Mouse (Mus musculus): ENCODE results near the gene Exd2.

DNA sequence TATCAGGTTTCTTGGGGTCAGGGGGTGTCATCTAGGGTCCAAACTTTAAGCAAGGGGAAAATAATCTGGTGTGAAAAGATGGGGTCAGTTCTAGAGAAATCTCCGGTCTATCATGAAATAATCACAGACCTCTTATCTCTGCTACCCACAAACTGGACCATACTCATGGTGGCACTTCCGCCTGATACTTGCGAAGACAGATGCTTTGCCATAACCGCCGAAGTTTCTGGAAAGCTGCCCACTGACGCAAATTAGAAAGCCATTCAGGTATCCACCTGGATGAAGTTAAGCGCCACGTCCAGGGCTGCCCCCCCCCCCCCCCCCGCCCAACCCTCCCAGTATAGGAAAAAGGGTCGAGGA is 28.3 kb upstream of the Exd2 start:
- TF ChIP-seq CTCF (conservative IDR thresholded peaks at IDR 0.05; ENCODE audit: low read length) (no peak), POU5F1 (IDR thresholded peaks at IDR 0.05; ENCODE audit: borderline replicate concordance, low read length) (no peak)

Measured in E14TG2a.4 (cell line).